Mouse (Mus musculus) liver, adult 2 months (tissue): ENCODE data around the gene Tysnd1.

Source experiments
- CTCF ChIP-seq: fragments of 200-500 bp; IDR thresholded peaks from 2 replicates; pipeline ENCODE4 v1.5.1; 2011; ENCODE audit warnings: low read depth, low read length, control low read depth
- POLR2A ChIP-seq: fragments of 200-500 bp; IDR thresholded peaks from 2 replicates; pipeline ENCODE4 v1.6.1; 2011; ENCODE audit warnings: low read length, control low read depth; ENCODE audit not compliant: insufficient read depth; ENCODE audit errors: extremely low read depth

DNA sequence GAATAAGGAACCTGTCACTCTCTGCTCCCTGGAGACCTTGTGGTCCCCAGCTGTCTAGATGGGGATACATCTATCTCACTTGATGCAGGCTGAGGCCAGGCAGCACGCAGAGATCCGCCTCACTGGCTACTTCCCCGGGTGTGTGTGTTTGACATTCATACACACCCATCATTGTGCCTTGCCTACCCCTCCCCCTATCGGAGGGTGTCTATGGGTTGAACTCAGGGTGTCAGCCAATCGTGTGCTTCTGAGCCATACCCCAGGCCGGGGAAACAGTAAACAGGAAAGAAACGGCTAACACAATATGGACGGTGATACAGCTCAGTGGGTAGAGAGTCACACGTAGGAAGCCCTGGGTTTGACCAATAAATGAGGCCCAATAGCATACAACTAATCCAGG lies 54.7 kb downstream of the Tysnd1 start:
- TF ChIP-seq CTCF (no peak), POLR2A (no peak)
